Mouse (Mus musculus) bone marrow macrophage, adult 2 months (primary cell): ENCODE data around the gene Olfr520. TPM values are rescaled to one million over a fixed set of nuclear protein-coding genes. Genes with fewer than 3 reads are reported as not detected.
"Not testable (repeated sequence)": the region's sequence is repeated elsewhere in the genome, so short reads cannot be mapped to it uniquely, and the experiment has no call there.

Source experiments
- H3K27ac ChIP-seq: 2 replicates; pipeline ENCODE4 v1.5.1; 2012; ENCODE audit warnings: low read depth, low read length; ENCODE audit not compliant: insufficient read depth
- H3K4me1 ChIP-seq: 2 replicates; pipeline ENCODE4 v1.6.1; 2012; ENCODE audit warnings: low read length; ENCODE audit not compliant: control insufficient read depth, insufficient read depth
- H3K4me3 ChIP-seq: 2 replicates; pipeline ENCODE4 v1.5.1; 2012; ENCODE audit warnings: mild to moderate bottlenecking, low read length, moderate library complexity; ENCODE audit not compliant: insufficient read depth
- CTCF ChIP-seq: IDR thresholded peaks from 2 replicates; pipeline ENCODE4 v1.5.1; 2012; ENCODE audit warnings: low read depth, mild to moderate bottlenecking, low read length, moderate library complexity
- POLR2A ChIP-seq: IDR thresholded peaks from 2 replicates; pipeline ENCODE4 v1.6.1; 2012; ENCODE audit warnings: mild to moderate bottlenecking, low read depth, low read length, borderline replicate concordance
- polyA plus RNA-seq: library from polyadenylated mRNA; stranded (reverse); fragments of >200 nt; gene quantifications from 2 replicates; pipeline ENCODE4 v1.2.4, GENCODE M21; 2012; ENCODE audit not compliant: missing spikeins, insufficient read depth, insufficient read length

The Olfr520 gene
- polyA plus RNA-seq, 1 experiment = not detected

DNA sequence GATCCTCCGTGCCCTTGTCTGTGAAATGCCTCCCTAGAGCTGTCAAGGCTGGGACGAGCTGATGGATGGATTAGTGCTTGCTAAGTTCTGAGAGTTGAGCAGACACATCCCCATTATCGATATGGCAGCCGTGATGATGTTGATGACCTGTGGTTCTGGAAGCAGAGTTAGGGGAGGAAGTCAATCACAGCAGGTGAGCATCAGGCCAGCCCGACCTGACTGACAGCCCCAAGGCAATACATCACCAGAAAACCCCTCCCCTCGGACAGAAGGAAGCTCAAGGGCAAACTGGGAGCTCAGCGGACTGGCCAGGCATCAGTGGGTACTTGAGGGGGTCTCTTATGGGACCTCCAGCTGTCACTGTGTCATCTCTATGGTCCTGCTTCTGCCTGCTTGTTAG, 20.1 kb upstream of the Olfr520 start:
- peaks cover 58% of the 10 kb centered on the region for H3K4me1 ChIP-seq
- no peak overlapping the region for H3K4me3 ChIP-seq
- H3K27ac ChIP-seq = no peak overlapping the region
- TF ChIP-seq POLR2A (no peak), CTCF (no peak)

- Histone ChIP-seq H3K4me1 (peaks cover 58% of the 10 kb centered on the region), H3K4me3 (no peak overlapping the region), H3K27ac (peak overlapping the region; percentile 75)
- TF ChIP-seq CTCF = peak; percentile 92
- no peak for TF ChIP-seq POLR2A
Measured at GRCm38 (mm10) chr7:99710476-99710875, 19.6 kb upstream of the Olfr520 start.

DNA sequence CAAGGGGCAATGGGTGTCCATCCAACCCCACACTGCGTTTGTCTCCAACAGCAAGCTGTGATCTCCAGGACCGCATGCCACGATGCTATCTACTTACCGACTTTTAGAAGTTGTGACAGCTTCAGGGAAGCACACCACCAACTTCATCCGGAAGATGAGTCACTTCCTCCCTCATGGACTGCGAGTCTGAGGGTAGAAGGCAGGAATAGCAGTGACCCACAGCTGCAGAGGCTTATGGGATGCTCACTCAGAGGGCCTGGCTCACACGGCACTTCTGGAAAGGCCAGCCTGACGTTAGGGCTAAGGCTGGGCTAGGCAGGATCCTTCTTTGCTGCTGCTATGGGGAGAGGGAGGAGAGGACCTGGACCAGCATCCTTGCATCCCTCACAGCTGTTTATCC, 18.9 kb upstream of the Olfr520 start, which contains the start of gene Slco2b1:
Slco2b1 (minus strand) TSS at position 175 of the 400 bp plus-strand sequence.
- TF ChIP-seq CTCF = no peak
- no peak for TF ChIP-seq POLR2A
- peaks cover 55% of the 10 kb centered on the region for H3K4me1 ChIP-seq
- H3K4me3 ChIP-seq = 0 out of 2 replicates have a peak within 1 kb of the TSS, but pooled peaks have one; percentile 2
- H3K27ac ChIP-seq = peak within 1 kb of the TSS; percentile 75

- no peak overlapping the region for H3K4me3 ChIP-seq
- H3K4me1 ChIP-seq = peaks cover 48% of the 10 kb centered on the region
- TF ChIP-seq POLR2A (no peak), CTCF (no peak)
- H3K27ac ChIP-seq = no peak overlapping the region
Measured at GRCm38 (mm10) chr7:99712431-99712830, 17.6 kb upstream of the Olfr520 start.

- Histone ChIP-seq H3K27ac (no peak overlapping the region), H3K4me3 (no peak overlapping the region), H3K4me1 (peaks cover 21% of the 10 kb centered on the region)
- TF ChIP-seq CTCF = no peak
- TF ChIP-seq POLR2A = no peak
Measured at GRCm38 (mm10) chr7:99716536-99716935, 13.5 kb upstream of the Olfr520 start.

DNA sequence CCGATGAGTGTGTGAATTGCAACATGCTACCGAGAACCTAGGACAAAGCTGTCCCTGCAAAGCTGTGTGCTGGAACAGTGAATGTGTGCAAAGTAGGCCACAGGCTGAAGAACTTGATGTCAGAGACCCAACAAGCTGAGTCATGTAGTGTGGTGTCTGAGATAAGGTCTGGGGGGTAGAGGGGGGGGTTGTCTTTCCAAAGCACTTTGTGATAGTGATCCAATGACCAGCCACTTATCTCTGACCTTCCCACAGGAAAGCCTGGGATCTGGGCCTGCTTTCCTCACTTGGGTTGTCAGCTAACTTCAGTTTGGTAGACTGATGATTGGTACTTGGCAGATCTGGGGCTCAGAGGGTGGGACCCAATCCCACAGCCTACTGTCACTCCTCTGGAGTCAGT, 4.5 kb downstream of the Olfr520 start:
- Histone ChIP-seq H3K4me1 (no peaks in the 10 kb centered on the region), H3K4me3 (no peak overlapping the region), H3K27ac (no peak overlapping the region)
- no peak for TF ChIP-seq POLR2A
- no peak for TF ChIP-seq CTCF

DNA sequence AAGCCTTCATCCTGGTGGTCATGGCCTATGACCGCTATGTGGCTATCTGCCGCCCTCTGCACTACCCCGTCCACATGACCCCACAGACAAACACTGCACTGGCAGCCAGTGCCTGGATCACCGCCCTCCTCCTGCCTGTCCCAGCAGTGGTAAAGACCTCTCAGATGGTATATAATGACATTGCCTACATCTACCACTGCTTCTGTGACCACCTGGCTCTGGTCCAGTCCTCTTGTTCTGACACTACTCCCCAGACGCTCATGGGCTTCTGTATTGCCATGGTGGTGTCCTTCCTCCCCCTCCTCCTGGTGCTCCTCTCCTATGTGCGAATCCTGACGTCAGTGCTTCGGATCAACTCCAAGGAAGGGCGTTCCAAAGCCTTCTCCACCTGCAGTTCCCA, 5.4 kb downstream of the Olfr520 start:
- H3K4me3 ChIP-seq, H3K4me1 ChIP-seq, H3K27ac ChIP-seq: not testable (repeated sequence)

GRCm38 (mm10) chr7:99739276-99739675, 9.2 kb downstream of the Olfr520 start:
- TF ChIP-seq CTCF (no peak), POLR2A (no peak)
- no peak overlapping the region for H3K27ac ChIP-seq
- no peak overlapping the region for H3K4me3 ChIP-seq
- H3K4me1 ChIP-seq = peaks cover 11% of the 10 kb centered on the region

- H3K27ac ChIP-seq = no peak within 1 kb of the TSS
- no peak for TF ChIP-seq POLR2A
- no peak for TF ChIP-seq CTCF
- H3K4me3 ChIP-seq = no peak within 1 kb of the TSS
- no peaks in the 10 kb centered on the region for H3K4me1 ChIP-seq
Measured at GRCm38 (mm10) chr7:99763207-99763606, 33.1 kb downstream of the Olfr520 start, which contains the start of gene Olfr521. TSS of gene Olfr521 (plus strand) at chr7:99763507.

DNA sequence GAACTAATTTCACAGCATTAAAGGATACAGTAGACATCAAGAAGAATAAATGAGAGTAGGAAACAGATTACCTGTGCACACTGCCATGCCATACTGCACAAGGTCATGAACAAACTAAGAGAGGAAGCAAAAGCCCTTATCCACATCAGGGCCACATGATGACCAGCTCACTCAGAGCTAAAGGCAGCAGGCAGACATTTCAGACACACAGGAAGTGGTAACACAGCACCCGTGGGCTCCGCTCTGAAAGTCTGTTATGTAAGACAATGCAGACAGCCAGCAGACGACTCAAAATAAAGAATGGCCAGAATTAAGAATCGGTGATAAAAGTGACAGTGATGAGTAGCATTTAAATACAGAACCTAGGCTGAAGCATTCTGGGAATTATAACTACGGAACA, 51.3 kb downstream of the Olfr520 start:
- TF ChIP-seq CTCF = no peak
- TF ChIP-seq POLR2A = no peak
- peak overlapping the region; percentile 47 for H3K27ac ChIP-seq
- peaks cover 18% of the 10 kb centered on the region for H3K4me1 ChIP-seq
- no peak overlapping the region for H3K4me3 ChIP-seq

GRCm38 (mm10) chr7:99781916-99782315, 51.8 kb downstream of the Olfr520 start:
- peak overlapping the region; percentile 62 for H3K27ac ChIP-seq
- TF ChIP-seq CTCF = no peak
- no peak for TF ChIP-seq POLR2A
- peaks cover 18% of the 10 kb centered on the region for H3K4me1 ChIP-seq
- no peak overlapping the region for H3K4me3 ChIP-seq
